Mouse (Mus musculus): Measurements from ENCODE around the gene Stat2.
A peak's percentile ranks its signal among the peaks of the same experiment; 100 is the strongest.

The Stat2 gene

DNA sequence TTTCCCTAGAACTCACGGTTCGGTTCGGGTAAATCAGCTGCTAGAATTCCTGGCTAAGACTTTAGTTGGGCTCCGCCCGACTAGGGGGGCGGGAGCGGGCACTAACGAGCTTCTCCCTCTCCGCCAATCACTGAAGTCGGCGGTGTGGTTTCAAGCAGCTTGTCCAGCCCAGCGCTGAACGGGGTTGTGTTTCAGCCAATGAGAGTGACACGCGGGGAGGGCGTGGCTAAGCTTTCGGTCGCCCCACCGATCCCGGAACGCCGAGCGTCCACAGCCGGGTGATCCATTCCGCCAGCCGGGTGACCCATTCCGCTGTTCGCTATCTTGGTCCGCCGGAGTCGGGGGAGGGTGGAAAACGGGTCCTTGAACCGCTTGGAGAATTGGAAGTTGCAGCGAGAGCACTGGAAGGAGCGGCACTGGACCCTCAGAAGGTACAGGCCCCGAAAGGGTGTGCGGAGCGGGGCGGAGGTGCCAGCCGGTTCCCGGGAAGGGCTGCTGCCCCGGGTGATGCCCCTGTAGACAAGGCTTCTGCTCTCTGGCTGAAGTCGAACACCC, at the start of gene Stat2:
Gene Stat2, plus strand, starts transcription at position 273 of the 555 bp plus-strand sequence.
- DNase-seq (ENCODE audit: low read depth, low spot score): peak; percentile 97

GRCm38 (mm10) chr10:128221533-128222286, 48.6 kb upstream of the Stat2 start:
- DNase-seq (ENCODE audit: low read depth, low spot score): no peak

GRCm38 (mm10) chr10:128225064-128225463, 45.3 kb upstream of the Stat2 start:
- DNase-seq (ENCODE audit: low read depth, low spot score): no peak

DNA sequence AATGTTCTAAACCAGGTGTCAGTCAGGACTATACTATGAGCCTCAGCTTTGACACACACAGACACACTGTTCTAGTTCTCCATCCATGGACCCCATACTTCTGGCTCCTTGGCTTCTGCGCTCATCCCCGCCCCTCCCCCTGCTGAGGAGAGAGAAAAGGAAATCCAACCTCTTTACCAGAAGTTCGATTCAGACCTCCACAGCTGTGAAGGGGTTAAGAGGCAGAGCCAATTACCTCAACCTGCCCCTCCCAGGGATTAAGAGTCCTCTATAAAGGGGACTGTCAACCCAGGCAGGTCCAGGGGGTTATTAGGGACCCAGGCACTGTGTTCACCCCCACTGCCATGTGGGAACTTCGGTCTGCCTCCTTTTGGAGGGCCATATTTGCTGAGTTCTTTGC, 44.8 kb upstream of the Stat2 start, which contains the start of gene Mip:
Gene Mip, plus strand, starts transcription at position 301 of the 400 bp plus-strand sequence.
- no peak for DNase-seq (ENCODE audit: low read depth, low spot score)

DNA sequence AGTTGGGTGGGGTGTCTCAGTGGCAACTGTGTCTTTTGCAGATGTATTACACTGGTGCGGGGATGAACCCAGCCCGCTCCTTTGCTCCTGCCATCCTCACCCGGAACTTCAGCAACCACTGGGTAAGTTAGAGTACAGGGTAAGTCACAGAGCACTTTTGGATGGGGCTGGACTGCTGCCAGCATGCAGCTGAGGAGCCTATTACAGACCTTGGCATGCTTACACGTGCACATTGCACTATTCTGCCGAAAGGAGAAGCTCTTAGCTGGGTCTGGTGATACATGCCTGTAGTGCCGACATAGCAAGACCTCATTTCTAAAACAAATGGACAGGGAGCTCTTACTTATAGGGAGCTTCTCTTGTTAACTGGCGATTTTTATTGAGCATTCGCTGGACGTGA, 42.8 kb upstream of the Stat2 start:
- no peak for DNase-seq (ENCODE audit: low read depth, low spot score)

DNA sequence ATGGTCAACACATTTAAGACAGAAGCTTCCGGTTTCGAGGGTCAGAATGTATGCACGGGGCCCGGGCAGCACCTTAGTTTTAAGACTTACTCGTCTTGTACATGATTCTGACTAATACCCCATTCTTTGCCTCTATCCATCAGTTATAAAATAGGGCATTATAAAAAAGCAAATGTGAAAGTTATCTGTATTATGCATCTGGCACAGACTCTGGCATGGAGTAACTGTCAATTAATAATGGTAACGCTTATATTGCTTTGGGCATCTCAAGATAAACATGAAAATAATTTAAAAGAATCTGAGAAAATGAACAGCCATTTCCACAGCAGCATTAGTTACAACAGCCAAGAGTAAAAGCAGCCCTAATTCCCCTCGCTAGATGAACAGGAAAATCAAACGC, 42.4 kb upstream of the Stat2 start:
- no peak for DNase-seq (ENCODE audit: low read depth, low spot score)

DNA sequence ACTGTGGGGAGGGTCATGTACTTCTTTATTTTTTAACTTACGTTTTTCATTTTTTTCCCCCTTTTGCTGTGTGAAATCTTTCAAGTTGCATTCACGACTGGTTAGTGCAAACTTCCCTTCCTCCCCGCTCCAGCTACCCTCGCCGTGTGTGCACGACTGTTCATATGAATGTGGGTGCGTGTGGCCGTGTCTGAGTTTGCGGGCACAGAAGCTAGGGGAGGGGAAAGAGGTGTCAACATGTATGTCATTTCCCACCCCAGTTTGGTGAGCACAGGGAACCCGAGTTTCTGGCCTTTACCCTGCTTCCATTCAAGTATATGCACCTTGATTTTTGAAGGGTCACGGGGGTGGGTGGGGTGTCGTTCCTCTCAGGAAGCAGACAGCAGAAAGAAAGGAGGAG, 39.8 kb upstream of the Stat2 start:
- no peak for DNase-seq (ENCODE audit: low read depth, low spot score)

DNA sequence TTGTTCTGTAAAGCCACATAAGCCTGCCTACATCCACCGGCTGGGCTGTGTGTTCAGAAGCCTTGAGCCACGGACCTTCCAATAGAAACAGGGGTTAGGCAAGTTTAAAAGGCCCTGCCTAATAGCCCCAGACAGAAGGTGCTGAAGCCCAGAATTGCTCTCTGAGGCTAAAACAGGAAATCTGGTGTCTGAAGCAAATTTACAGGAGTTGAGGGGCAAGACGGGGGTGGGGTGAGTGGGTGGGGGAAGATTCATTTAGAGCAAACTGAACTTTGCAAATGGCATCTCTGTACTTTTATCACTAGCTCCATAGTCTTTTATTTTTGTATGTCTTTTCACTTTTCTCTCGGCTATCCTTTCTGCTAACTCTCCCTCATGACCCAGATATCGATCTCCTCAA, 39.2 kb upstream of the Stat2 start:
- no peak for DNase-seq (ENCODE audit: low read depth, low spot score)

DNA sequence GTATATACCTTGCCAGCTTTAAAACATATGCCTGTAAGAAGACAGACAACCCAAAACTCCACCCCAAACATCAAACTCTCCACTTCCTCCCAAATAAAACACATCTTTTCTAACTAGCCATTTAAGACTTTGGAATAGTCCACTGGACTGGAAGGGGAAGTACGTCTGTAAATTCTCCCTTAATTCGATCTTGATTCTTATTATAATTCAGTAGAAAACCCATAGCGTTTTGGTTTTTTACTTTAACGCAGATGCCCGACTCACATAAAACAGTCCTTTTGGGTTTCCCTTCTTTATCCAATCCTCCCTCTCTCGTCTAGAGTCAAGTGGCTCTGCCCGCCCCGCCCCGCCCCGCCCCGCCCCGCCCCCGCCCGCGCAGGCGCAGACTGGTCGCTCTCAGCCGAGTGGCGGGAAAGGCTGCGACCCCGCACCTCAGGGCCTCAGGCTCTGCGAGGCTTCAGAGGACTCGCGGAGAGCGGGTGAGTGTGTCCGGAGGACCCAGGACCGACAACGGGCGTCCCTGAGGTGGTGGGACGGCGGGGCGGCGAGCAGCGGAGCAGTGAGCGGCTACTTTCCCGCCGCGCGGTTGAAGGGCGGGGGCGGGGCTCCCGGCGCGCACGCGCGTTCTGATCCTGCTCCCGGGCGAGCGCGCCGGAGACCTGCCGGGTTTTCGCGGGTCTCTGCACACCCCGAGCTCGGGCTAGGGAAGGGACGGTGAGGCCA, 38.5 kb upstream of the Stat2 start, which contains the start of gene Timeless:
Gene Timeless, plus strand, starts transcription at position 369 of the 723 bp plus-strand sequence.
- DNase-seq (ENCODE audit: low read depth, low spot score): peak; percentile 54

DNA sequence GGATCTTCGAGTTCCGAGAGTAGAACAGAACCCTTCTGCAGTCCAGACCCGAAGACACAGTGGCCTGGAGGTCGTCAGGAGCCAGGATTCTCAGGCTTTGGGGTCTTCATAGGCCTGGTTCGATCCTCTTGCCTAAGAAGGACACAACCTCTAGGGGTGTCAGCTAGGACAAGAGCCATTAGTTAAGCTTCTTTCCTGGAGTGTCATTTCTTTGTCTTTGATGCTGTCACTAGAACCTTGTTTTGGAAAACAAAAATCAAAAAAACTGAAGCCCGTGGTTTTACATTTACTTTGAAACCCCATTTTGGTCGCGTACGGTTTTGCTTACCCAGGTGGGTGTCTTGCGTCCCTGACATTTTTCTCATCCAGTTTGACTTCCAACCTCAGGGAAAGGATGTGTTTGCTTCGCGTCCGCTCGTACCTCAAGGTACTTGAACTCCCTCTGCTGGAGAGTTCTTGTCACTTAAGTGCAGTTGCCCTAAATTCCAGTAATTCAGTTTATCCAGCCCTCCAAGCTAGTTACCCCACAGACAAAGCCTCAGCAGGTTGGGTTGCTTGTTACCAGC, 37.9 kb upstream of the Stat2 start:
- DNase-seq (ENCODE audit: low read depth, low spot score): peak; percentile 68

DNA sequence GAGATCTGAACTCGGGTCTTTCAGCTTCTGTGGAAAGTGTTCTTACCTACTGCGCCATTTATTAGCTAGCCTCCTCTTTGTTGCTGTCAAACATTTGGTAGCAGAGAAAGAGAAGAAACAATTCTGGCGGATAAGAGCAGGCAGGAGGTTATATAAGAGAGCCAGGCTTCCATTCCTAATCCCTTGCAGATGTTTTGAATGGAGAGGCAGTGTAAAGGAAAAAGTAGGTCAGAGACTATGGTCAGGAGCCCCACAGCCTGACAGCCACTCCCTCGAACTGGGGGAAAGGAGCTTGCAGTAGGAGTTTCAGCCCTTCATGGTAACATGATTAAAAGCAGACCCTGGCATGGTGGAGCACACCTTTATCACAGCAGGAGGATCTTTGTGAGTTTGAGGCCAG, 34.0 kb upstream of the Stat2 start:
- DNase-seq (ENCODE audit: low read depth, low spot score): no peak

DNA sequence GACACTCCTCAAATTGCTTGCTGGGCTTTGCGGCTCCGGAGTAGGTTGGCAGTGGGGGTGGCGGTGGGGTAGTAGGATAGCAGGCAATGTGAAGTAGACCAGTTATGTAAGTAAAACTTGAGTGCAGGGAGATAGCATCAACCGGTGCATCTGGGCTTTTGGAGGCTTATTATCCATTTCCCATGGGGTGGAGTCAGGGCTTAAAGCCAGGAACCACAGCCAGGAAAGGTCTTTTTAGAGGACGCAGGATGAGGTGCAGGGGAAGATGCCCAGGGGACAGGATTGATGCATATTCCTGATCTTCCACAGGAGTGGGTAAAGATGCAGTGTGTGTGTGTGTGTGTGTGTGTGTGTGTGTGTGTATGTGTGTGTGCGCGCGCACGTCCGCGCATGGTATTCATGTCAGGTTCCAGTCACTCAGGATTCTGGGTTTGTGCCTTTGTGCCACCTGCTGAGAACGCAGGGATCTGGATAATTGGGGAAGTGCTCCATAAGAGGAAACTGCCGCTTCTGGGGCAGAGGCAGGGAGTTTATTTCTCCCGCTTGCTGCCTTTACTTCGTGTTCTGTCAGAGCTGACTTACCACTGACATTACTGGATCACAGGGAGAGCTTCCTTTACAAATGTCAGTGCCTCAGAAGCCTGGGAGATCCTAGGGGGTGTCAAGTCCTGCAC, 32.4 kb upstream of the Stat2 start:
- DNase-seq (ENCODE audit: low read depth, low spot score): peak; percentile 38

GRCm38 (mm10) chr10:128239140-128239539, 31.2 kb upstream of the Stat2 start:
- DNase-seq (ENCODE audit: low read depth, low spot score): no peak

- DNase-seq (ENCODE audit: low read depth, low spot score): no peak
These were observed 30.2 kb upstream of the Stat2 start for GRCm38 (mm10) chr10:128240131-128240530.

DNA sequence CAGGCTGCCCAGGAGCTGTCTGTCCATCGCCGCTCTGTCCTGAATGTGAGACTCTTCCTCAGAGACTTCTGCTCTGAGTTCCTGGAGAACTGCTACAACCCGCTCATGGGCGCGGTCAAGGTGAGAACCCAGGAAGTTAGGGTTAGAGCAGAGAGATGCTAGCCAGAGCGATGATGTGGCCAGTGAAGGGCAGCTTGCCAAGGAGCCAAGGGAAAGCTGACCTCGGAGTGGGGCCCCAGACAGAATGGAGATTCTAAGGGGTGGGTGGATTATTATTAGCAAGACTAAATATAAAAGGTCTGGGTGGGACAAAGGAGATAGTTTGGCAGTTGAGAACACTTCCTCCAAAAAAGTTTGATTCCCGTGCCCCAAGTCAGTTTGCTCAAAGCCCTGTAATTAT, 27.1 kb upstream of the Stat2 start:
- no peak for DNase-seq (ENCODE audit: low read depth, low spot score)

DNA sequence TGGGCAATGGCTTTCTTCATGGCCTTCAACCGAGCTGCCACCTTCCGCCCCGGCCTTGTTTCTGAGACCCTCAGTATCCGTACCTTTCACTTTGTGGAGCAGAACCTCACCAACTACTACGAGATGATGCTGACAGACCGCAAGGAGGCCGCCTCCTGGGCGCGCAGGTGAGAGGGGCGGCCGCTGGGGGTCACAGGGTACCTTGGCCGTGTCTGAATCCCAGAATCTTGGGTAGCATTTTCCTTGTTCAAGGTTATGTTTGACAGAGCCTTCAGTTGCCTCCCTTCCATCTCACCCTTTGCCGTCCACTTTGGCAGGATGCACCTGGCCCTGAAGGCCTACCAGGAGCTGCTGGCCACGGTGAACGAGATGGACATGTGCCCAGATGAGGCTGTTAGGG, 26.2 kb upstream of the Stat2 start:
- no peak for DNase-seq (ENCODE audit: low read depth, low spot score)

- peak; percentile 70 for DNase-seq (ENCODE audit: low read depth, low spot score)
These were observed 23.2 kb upstream of the Stat2 start for GRCm38 (mm10) chr10:128247020-128247732.

- DNase-seq (ENCODE audit: low read depth, low spot score): no peak
These were observed 19.8 kb upstream of the Stat2 start for GRCm38 (mm10) chr10:128250565-128250964.

GRCm38 (mm10) chr10:128253677-128254255, 16.6 kb upstream of the Stat2 start, which contains the start of gene Apon:
Gene Apon, plus strand, starts transcription at chr10:128254096.
- no peak for DNase-seq (ENCODE audit: low read depth, low spot score)

- no peak for DNase-seq (ENCODE audit: low read depth, low spot score)
These were observed 14.4 kb upstream of the Stat2 start for GRCm38 (mm10) chr10:128255925-128256324.

GRCm38 (mm10) chr10:128256328-128256727, 14.0 kb upstream of the Stat2 start:
- DNase-seq (ENCODE audit: low read depth, low spot score): no peak
